Mouse (Mus musculus): Measurements from ENCODE around the gene Stat3. TPM values are rescaled to one million over a fixed set of nuclear protein-coding genes. Genes with fewer than 3 reads are reported as not detected.

Gene Stat3
- polyA plus RNA-seq, 1 experiment from 2014 or later, result 39.4 TPM

DNA sequence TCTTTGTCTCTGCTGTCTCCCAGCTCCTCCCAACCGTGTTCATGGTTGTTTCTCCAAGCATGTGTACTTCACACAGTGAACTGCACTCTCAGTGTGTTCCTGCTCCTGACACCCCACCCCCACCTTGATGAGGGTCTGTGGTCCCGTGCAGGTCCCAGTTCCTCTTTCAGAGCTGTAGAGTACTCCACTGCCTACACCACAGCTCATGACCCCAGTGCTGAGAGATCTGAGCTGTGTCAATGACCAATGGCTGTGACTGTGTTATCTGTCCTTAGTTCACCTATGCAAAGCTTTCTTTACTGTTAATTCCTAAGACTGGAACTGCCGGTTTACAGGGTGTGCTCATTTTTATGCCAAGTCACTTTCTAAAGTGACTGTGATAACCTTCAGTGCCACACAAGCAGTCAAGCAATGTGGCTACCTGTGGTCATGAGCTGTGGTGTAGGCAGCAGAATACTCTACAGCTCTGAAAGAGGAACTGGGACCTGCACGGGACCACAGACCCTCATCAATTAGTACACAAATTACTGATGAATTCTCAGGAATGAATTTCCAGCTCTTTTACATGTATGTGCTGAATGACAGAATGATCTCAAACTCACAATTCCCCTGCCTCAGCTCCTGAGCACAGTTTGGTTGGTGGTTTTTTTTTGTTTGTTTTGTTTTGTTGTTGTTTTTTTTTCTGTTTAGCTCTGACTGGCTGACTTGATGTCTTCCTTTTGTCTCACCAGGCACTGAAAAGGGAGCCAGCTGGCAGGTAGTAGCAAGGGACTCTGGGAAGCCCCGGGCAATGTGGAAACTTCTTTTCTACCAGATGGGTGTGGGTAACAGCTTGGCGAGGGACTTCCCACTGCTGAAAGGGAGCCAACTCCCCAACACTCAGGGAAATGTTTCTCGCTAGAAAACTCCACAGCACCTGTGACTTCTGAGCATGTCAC, 41.8 kb downstream of the Stat3 start:
- peaks cover 5% of the 10 kb centered on the region; the same call in 1 of the 2 replicates for H3K36me3 ChIP-seq (ENCODE audit: control insufficient read depth, insufficient read depth, low read length)
- no peak overlapping the region for H3K27ac ChIP-seq (replicated peaks; ENCODE audit: low read depth, low read length)
- ATAC-seq (ENCODE audit: insufficient number of reproducible peaks, low FRiP score, low TSS enrichment, low read depth), result no peak
- no peak overlapping the region for H3K4me3 ChIP-seq (ENCODE audit: low read depth, low read length)
- H3K9ac ChIP-seq (ENCODE audit: low read length), result no peak overlapping the region
- no peaks in the 10 kb centered on the region for H3K4me1 ChIP-seq (ENCODE audit: control insufficient read depth, insufficient read depth, low read length)
- no peak for DNase-seq (ENCODE audit: low spot score)
- H3K9me3 ChIP-seq (ENCODE audit: control insufficient read depth, low read length), result no peaks in the 10 kb centered on the region
- 79% methylated on average over 7 of the region's 7 CpGs for WGBS
- H3K4me2 ChIP-seq (ENCODE audit: low read depth, severe bottlenecking), result no peak overlapping the region
- H3K27me3 ChIP-seq (ENCODE audit: control insufficient read depth, insufficient read depth, low read length), result no peaks in the 10 kb centered on the region

DNA sequence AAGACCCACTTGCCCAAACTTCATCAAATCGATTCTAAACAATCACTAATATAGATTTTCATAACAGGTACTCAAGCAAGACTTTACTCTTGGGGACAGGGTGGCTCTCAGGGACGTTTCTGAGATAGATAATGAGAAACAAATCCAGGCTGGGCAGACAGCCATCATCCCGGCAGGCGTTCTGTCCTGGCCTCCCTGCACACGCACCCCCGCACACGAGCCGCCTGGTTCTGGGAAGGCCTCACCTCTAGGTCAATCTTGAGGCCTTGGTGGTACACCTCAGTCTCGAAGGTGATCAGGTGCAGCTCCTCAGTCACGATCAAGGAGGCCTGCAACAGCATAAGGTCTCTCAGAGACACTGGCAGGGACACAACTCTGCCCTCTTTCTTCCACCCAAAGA, 43.3 kb downstream of the Stat3 start:
- Histone ChIP-seq H3K4me1 (ENCODE audit: control insufficient read depth, insufficient read depth, low read length) (no peaks in the 10 kb centered on the region), H3K9me3 (ENCODE audit: control insufficient read depth, low read length) (no peaks in the 10 kb centered on the region), H3K36me3 (ENCODE audit: control insufficient read depth, insufficient read depth, low read length) (no peaks in the 10 kb centered on the region; the same call in 1 of the 2 replicates), H3K4me2 (ENCODE audit: low read depth, severe bottlenecking) (no peak overlapping the region), H3K27me3 (ENCODE audit: control insufficient read depth, insufficient read depth, low read length) (no peaks in the 10 kb centered on the region), H3K4me3 (ENCODE audit: low read depth, low read length) (no peak overlapping the region), H3K9ac (ENCODE audit: low read length) (no peak overlapping the region), H3K27ac (replicated peaks; ENCODE audit: low read depth, low read length) (no peak overlapping the region)
- 86% methylated on average over 10 of the region's 10 CpGs for WGBS
- DNase-seq (ENCODE audit: low spot score) (no peak), ATAC-seq (ENCODE audit: insufficient number of reproducible peaks, low FRiP score, low TSS enrichment, low read depth) (no peak)

DNA sequence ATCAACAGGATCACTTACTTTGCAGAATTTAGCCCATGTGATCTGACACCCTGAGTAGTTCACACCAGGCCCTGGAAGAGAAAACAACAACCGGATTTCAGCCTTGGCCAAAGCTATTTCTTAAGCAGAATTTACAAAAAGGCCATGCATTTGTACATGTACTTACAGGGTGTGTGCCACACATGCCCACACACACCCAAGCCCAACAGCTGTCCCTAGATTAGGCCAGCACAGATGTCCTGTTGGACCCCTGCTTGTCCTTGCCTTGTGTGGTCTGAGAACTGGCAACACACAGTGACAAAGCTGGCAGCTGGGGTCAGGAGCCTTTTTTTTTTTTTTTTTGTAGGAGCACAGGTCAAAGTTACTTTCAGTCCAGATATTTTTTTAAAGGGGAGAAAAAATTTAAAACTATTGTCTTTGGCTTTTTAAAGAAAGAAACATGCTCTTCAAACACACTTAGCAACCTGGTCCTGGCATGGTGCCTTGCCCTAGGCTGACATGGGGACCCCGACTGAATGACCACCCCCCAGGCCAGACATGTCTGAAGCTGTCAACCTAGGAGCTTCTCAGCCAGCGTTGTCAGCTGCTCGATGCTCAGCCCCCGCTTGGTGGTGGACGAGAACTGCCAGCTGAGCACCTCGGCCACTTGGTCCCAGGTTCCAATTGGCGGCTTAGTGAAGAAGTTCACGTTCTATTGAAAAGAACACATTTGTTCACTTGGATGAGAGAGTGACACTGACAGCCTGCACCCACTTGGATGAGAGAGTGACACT, 45.0 kb downstream of the Stat3 start:
- no peak overlapping the region for H3K4me2 ChIP-seq (ENCODE audit: low read depth, severe bottlenecking)
- no peaks in the 10 kb centered on the region for H3K9me3 ChIP-seq (ENCODE audit: control insufficient read depth, low read length)
- ATAC-seq (ENCODE audit: insufficient number of reproducible peaks, low FRiP score, low TSS enrichment, low read depth) (no peak), DNase-seq (ENCODE audit: low spot score) (no peak)
- H3K9ac ChIP-seq (ENCODE audit: low read length), result no peak overlapping the region
- 63% methylated on average over 9 of the region's 9 CpGs for WGBS
- H3K4me1 ChIP-seq (ENCODE audit: control insufficient read depth, insufficient read depth, low read length), result no peaks in the 10 kb centered on the region
- H3K27me3 ChIP-seq (ENCODE audit: control insufficient read depth, insufficient read depth, low read length), result no peaks in the 10 kb centered on the region
- H3K4me3 ChIP-seq (ENCODE audit: low read depth, low read length), result no peak overlapping the region
- no peaks in the 10 kb centered on the region; the same call in 1 of the 2 replicates for H3K36me3 ChIP-seq (ENCODE audit: control insufficient read depth, insufficient read depth, low read length)
- no peak overlapping the region for H3K27ac ChIP-seq (replicated peaks; ENCODE audit: low read depth, low read length)

DNA sequence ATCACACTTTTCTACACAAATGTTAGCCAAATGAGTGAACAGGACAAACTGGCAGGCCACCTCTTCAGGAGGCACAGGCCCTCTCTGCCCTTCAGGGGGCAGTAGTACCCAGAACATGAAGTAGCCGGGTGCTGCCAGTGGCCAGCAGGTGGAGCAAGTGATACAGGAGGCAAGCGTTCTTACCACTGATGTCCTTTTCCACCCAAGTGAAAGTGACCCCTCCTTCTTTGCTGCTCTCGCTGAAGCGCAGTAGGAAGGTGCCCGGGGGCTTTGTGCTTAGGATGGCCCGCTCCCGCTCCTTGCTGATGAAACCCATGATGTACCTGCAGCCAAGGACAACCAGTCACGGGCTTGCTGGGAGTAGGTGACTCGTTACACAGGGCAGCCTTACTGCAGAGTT, 45.9 kb downstream of the Stat3 start:
- no peak for ATAC-seq (ENCODE audit: insufficient number of reproducible peaks, low FRiP score, low TSS enrichment, low read depth)
- 18% methylated on average over 9 of the region's 9 CpGs for WGBS

DNA sequence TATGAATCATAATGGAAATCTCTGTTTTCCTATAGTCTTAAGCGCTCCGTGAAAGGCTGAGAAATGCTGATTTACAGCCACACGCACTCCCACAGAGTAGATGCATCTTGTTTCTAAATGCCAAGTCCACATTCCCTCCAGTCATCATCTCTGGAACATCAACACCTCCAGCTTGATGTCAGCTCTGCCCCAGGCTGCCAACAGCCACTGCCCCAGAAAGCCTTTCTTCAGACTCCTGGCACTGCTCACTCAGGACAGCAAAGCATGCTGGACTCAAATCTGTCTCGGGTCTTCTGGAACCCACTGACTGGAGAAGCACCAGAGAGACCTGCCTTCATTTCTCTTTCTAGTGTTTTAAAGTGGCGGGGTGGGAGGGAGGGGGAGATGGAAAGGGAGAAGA, 46.9 kb downstream of the Stat3 start:
- no peak overlapping the region for H3K27ac ChIP-seq (replicated peaks; ENCODE audit: low read depth, low read length)
- no peaks in the 10 kb centered on the region for H3K27me3 ChIP-seq (ENCODE audit: control insufficient read depth, insufficient read depth, low read length)
- 90% methylated on average over 5 of the region's 5 CpGs for WGBS
- ATAC-seq (ENCODE audit: insufficient number of reproducible peaks, low FRiP score, low TSS enrichment, low read depth), result no peak
- H3K4me3 ChIP-seq (ENCODE audit: low read depth, low read length), result no peak overlapping the region
- no peaks in the 10 kb centered on the region for H3K4me1 ChIP-seq (ENCODE audit: control insufficient read depth, insufficient read depth, low read length)
- H3K9me3 ChIP-seq (ENCODE audit: control insufficient read depth, low read length), result no peaks in the 10 kb centered on the region
- no peak for DNase-seq (ENCODE audit: low spot score)
- no peaks in the 10 kb centered on the region; the same call in 1 of the 2 replicates for H3K36me3 ChIP-seq (ENCODE audit: control insufficient read depth, insufficient read depth, low read length)
- H3K4me2 ChIP-seq (ENCODE audit: low read depth, severe bottlenecking), result no peak overlapping the region
- no peak overlapping the region for H3K9ac ChIP-seq (ENCODE audit: low read length)

More for the DNA sequence above, 45.9 kb downstream of the Stat3 start:
- Histone ChIP-seq H3K27ac (replicated peaks; ENCODE audit: low read depth, low read length) (no peak overlapping the region), H3K4me2 (ENCODE audit: low read depth, severe bottlenecking) (no peak overlapping the region), H3K27me3 (ENCODE audit: control insufficient read depth, insufficient read depth, low read length) (no peaks in the 10 kb centered on the region), H3K36me3 (ENCODE audit: control insufficient read depth, insufficient read depth, low read length) (no peaks in the 10 kb centered on the region; the same call in 1 of the 2 replicates), H3K4me1 (ENCODE audit: control insufficient read depth, insufficient read depth, low read length) (no peaks in the 10 kb centered on the region), H3K9ac (ENCODE audit: low read length) (no peak overlapping the region), H3K9me3 (ENCODE audit: control insufficient read depth, low read length) (no peaks in the 10 kb centered on the region), H3K4me3 (ENCODE audit: low read depth, low read length) (no peak overlapping the region)
- DNase-seq (ENCODE audit: low spot score), result peak; percentile 92

DNA sequence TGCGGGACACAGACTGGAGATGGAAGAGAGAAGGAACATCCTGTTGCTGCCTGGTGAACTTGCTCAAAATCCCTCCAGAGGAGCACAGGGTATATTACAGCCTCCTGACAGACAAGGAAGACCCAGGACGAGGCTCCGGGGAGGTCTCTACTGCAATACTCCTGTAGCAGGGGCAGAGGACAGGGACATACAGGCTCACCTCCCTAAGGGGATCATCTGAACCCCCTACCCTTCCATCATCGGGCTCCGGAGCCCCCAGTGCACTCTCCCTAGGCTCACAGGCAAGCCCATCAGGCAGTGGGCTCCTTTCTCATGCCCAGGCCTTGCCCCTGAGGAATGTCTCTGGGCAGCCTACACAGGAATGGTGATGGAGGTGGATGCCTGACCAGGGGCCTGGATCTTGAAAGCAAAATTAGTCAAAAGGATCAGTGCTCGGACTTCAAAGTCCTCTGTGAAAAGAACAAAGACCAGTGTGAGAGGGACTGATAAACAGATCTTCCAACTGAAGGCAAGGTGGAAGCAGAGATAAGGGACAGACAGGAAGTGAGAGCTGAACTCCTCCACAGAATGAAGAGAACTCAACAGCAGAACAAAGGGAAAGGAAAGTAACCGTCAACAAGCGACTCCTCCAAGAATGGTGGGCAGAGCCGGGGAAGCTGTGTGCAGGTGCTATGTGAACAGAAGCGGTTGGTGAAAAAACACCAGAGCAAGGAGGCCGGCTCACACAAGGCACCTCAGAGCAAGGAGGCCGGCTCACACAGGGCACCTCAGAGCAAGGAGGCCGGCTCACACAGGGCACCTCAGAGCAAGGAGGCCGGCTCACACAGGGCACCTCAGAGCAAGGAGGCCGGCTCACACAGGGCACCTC, 47.9 kb downstream of the Stat3 start:
- H3K36me3 ChIP-seq (ENCODE audit: control insufficient read depth, insufficient read depth, low read length), result no peaks in the 10 kb centered on the region; the same call in 1 of the 2 replicates
- DNase-seq (ENCODE audit: low spot score) (no peak), ATAC-seq (ENCODE audit: insufficient number of reproducible peaks, low FRiP score, low TSS enrichment, low read depth) (no peak)
- H3K27ac ChIP-seq (replicated peaks; ENCODE audit: low read depth, low read length), result no peak overlapping the region
- H3K4me3 ChIP-seq (ENCODE audit: low read depth, low read length), result no peak overlapping the region
- H3K4me1 ChIP-seq (ENCODE audit: control insufficient read depth, insufficient read depth, low read length), result no peaks in the 10 kb centered on the region
- WGBS, result 64% methylated on average over 15 of the region's 15 CpGs
- H3K27me3 ChIP-seq (ENCODE audit: control insufficient read depth, insufficient read depth, low read length), result no peaks in the 10 kb centered on the region
- no peaks in the 10 kb centered on the region for H3K9me3 ChIP-seq (ENCODE audit: control insufficient read depth, low read length)
- no peak overlapping the region for H3K4me2 ChIP-seq (ENCODE audit: low read depth, severe bottlenecking)
- no peak overlapping the region for H3K9ac ChIP-seq (ENCODE audit: low read length)

DNA sequence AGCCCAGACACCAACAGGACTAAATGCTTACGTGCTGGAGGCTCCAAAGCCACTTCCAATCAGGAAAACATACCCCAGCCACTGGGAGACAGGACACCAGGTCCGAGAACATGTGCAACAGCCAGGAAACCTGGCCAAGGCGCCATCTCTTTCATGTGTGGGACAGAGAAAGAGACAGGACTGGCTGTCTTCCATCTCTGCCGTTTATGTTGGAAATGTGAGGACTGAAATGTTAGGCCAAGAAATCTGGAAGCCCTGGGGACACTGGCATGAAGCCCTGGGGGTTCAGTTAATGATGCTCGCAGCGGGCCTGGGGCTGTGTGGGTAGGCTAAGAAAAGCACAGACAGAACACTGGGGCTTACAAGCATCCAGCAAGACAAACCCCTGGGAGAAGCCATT, 48.9 kb downstream of the Stat3 start:
- H3K4me2 ChIP-seq (ENCODE audit: low read depth, severe bottlenecking), result no peak overlapping the region
- WGBS, result 89% methylated on average over 6 of the region's 6 CpGs
- H3K9me3 ChIP-seq (ENCODE audit: control insufficient read depth, low read length), result no peaks in the 10 kb centered on the region
- no peak overlapping the region for H3K9ac ChIP-seq (ENCODE audit: low read length)
- no peak overlapping the region for H3K4me3 ChIP-seq (ENCODE audit: low read depth, low read length)
- ATAC-seq (ENCODE audit: insufficient number of reproducible peaks, low FRiP score, low TSS enrichment, low read depth), result no peak
- H3K27me3 ChIP-seq (ENCODE audit: control insufficient read depth, insufficient read depth, low read length), result no peaks in the 10 kb centered on the region
- no peaks in the 10 kb centered on the region; the same call in 1 of the 2 replicates for H3K36me3 ChIP-seq (ENCODE audit: control insufficient read depth, insufficient read depth, low read length)
- H3K27ac ChIP-seq (replicated peaks; ENCODE audit: low read depth, low read length), result no peak overlapping the region
- no peaks in the 10 kb centered on the region for H3K4me1 ChIP-seq (ENCODE audit: control insufficient read depth, insufficient read depth, low read length)
- DNase-seq (ENCODE audit: low spot score), result no peak

DNA sequence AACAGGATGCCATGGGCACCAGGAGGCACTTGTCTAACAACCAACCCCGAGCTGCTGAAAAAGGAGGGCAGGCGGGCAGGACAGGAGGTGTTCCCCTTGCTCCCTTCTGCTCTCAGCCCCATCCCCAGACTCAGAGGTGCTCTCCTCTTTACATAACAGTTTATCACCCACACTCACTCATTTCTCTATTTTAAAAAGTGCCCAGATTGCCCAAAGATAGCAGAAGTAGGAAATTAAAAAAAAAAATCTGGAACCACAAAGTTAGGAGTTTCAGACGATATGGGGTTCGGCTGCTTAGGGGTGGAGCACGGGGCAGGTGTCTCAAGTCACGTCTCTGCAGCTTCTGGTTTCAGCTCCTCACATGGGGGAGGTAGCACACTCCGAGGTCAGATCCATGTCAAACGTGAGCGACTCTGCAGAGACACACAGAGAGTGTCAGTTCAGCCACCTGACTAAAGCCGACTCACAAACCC, 51.0 kb downstream of the Stat3 start:
- Histone ChIP-seq H3K9me3 (ENCODE audit: control insufficient read depth, low read length) (no peaks in the 10 kb centered on the region), H3K9ac (ENCODE audit: low read length) (no peak overlapping the region), H3K4me1 (ENCODE audit: control insufficient read depth, insufficient read depth, low read length) (no peaks in the 10 kb centered on the region), H3K27me3 (ENCODE audit: control insufficient read depth, insufficient read depth, low read length) (no peaks in the 10 kb centered on the region), H3K27ac (replicated peaks; ENCODE audit: low read depth, low read length) (no peak overlapping the region), H3K36me3 (ENCODE audit: control insufficient read depth, insufficient read depth, low read length) (no peaks in the 10 kb centered on the region; the same call in 1 of the 2 replicates), H3K4me2 (ENCODE audit: low read depth, severe bottlenecking) (no peak overlapping the region), H3K4me3 (ENCODE audit: low read depth, low read length) (no peak overlapping the region)
- ATAC-seq (ENCODE audit: insufficient number of reproducible peaks, low FRiP score, low TSS enrichment, low read depth) (no peak), DNase-seq (ENCODE audit: low spot score) (no peak)
- WGBS, result 56% methylated on average over 10 of the region's 10 CpGs
